Mouse (Mus musculus) gonadal fat pad, adult 2 months (tissue): ENCODE data around the gene Hsf2bp. TPM values are rescaled to one million over a fixed set of nuclear protein-coding genes. Genes with fewer than 3 reads are reported as not detected.

Experiments used
- DNase-seq: peaks from one replicate; pipeline ENCODE4 v3.0.0-alpha.2; 2012; ENCODE audit warnings: low read depth
- polyA plus RNA-seq: library from polyadenylated mRNA; depleted of rRNA; stranded (reverse); fragments of >200 nt; gene quantifications from 2 replicates; pipeline ENCODE4 v1.2.3, GENCODE M21; 2012

The Hsf2bp gene
- polyA plus RNA-seq, 1 experiment, result 0.69 TPM

DNA sequence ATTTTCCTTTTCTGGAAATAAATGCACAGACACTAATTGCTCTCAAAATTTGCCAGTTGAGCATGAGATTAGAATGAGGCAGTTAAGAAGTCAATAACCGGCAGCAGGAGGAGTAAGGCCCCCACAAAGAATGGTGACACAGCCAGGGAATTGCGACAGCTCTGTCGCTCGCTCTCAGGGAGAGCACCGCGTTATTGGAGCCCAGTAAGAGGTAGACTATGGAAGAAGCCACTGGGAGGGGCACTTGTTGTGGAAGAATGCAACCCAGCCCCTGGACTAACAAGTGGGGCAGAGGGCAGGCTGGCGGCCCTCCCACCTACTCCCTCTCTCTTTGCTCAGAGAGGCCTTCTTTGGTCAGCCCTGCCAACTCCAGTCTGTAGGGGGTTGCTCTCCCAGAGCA lies 4.5 kb downstream of the Hsf2bp start:
- DNase-seq, result no peak

DNA sequence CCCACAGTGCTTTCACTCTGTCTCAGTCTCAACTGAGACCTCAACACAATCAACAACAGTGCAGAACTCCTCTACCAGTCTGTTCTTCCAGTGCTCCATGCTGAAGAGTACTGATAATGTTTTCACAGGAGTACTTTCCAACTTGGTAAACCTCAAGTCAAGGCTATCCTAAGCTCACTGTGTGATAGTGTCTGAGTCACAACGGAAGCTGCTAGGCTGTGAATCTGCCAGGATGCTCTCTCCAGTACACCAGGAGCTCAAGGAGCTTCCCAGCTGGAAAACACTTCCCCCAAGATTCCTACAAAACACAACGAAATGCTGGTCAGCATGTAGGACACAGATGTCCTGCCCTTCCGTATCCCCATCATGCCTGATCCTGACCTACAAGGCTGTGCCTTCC lies 7.8 kb downstream of the Hsf2bp start:
- no peak for DNase-seq

DNA sequence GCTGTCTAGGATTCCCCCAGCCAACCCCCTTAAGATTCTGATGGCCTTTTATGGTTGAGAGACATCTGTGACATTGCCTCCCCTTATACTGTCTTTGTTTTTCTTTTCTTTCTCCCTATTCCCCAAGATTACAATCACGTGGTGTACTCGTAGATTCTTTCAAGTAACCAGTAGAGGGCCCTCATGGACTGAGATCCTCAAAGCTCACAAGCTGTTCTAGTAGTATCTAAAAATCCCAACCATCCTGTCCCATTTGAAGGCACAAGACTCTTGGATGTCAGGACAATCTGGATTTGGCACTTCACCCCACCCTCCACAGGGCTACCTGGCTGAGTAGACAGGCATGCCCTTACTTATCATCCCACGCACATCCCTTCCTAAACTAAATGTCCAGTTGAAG lies 8.5 kb downstream of the Hsf2bp start:
- DNase-seq, result no peak

DNA sequence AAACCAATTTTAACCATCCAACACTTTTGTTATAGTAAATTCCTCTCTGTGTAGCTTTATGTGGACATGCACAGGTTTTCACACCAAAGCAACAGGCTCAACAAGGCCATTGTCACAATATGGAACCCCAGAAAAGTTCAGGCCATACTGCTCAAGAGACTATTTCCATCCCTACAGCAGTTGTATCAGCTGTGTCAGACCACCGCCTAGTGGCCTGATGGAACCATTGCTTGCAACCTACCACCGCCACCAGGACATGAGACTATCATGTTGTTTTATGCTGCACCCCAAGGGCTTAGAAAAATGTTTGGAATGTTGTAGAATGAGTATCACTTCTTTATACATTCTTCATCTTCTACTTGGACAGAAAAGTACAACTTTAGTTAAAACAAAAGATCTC lies 10.8 kb downstream of the Hsf2bp start:
- no peak for DNase-seq

DNA sequence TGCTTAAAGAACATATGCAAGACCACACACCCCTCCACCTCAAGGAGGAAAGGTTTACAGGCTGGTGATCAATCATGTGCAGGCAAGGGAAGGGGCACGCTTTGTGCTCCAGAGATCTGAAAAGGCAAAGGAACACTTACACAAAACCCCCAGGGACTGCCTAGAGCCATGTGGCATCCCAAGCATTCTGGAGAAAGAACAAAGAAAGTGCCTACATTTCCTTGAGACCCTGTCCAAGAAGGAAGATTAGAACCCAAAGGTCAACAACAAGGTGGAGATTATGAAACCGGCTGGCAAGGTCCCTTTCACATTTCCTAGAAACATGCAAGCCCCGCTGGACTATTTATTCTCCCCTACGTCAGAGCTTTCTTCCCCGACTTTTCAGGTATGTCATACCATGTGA lies 11.5 kb downstream of the Hsf2bp start:
- DNase-seq, result no peak

DNA sequence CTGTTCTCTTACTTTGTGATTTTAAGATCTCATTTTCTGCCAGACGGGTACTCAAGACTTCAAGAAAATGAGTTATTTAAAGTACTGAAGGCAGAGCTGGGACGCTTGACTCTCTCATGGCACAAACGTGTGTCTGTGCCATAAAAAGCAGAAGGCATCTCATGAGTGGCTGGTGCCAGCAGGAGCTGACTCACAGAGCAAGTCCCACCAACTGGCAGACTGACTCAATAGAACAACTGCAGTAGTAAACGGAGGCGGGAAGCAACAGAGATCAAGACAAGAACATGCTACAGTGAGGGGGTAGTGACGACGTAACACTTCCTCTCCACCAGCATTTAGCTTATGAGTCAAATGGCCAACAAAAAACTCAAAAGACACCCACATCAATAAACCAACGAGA lies 13.1 kb downstream of the Hsf2bp start:
- no peak for DNase-seq

DNA sequence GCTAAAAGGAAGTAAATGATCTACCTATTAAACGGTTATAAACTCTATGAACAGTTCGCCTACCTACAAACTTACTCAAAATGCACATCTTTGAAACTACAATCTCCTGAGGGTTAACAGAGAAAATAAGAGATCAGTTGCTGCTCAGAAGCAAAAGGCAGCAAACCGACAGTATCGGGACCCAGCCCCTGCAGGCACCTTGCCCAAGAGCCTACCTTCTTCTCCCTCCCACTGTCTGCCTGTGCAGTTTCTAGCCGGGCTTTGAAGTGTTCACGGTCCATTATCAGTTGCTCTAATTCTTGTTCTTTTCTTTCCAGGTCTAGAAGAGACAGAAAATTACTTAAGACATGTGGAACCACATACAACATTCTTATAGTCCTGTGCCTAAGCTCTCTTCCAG lies 13.6 kb downstream of the Hsf2bp start:
- DNase-seq, result no peak

DNA sequence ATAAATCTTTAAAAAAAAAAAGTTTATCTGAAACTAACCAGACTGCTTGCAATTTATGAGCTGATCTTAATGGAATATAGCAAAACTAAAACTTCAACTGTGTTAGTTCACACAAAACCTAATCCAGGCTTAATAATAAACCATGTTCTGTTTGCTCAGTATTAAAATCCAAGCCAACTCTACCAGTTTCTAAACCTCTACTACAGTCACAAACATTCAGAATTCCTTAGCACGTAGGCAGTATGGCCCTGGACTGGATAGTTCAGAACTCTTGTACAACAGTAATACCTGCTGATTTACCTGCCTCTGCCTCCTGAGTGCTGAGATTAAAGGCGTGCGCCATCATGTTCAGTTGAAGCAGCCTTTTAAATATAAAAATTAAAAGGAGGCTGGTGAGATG lies 14.2 kb downstream of the Hsf2bp start:
- no peak for DNase-seq

DNA sequence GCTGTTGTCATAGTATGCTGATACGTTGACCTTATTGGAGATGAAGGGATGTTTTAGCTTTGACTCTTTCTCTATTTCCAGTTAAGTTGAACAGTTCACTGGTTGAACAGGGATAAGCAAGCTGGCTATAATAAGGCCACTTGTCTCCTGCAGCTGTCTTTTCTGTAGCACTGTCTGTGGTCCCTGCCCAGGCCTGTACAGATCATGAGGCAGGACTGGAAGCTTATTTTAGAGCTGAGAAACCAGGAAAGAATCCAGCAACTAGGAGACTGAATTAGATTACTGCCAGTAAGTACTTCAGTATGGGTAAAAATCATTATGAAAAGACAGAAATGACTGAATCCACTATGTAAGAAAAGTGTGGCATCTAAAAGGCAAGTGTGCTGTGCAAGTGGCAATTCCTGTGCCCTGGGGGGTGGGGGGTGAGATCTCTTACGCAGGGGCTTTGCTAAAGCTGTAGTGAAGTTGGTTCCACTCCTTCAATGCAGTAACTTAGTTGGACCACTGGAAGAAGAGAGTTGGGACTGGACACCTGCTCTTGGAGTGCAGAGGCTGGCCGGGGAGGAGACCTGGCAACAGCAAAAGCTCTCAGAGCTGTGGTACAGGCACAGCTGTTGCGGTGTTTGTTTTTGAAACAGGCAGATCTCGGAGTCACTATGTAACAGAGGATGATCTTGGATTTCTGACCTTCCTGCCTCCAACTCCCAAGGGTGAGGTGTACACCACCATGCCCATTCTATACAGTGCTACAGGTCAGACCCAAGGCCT lies 17.8 kb downstream of the Hsf2bp start:
- DNase-seq, result no peak

DNA sequence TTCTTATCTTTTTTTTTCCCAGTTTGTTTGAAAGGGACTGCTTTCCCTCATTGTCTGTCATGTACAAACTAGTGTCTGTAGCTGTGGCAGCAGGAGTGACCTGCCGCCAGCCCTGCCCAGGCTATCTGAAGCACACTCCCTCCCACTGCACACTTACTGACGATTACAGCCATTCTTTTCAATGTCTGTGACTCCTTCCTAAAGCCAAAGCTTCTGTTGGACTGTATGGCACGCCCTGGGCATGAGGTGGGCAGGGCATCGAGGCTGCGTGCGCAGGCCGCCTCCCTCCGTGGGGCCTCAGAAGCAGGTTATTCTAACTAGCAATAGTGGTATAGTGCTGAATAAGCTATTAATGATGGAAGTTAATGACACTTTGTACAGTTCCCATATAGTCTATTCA lies 19.7 kb downstream of the Hsf2bp start:
- no peak for DNase-seq

DNA sequence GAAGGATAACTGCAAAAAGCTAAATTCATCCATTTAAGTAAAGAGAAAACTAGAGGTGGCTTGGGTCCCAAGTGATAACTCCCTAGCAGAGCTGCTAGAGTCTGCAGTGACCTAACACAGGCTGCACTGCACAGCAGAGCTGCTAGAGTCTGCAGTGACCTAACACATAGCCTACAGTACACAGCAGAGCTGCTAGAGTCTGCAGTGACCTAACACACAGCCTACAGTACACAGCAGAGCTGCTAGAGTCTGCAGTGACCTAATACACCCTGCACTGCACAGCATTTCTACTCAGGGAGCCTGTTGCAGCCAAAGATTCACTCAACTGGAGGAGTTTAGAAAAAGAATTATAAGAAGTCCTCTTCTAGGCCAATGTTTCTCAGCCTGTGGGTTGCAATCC lies 22.5 kb downstream of the Hsf2bp start:
- no peak for DNase-seq

DNA sequence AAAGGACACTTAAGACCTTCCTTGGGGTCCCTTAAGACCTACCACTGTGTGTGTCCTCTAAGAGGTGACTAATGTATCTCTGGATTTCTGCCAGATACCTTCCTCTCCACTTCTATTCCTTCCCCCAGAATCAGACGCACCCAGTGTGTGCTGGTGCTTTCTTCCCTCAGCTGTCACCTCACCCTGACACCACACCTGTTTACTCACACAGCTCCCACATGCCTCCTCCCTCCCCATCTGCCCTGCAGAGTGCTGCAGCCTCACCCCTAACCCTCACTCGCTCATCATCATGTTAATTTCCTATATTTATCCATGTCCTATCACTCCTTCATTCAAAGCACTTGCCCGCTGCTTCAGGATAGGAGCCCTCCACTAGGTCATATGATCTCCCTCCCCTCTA lies 23.9 kb downstream of the Hsf2bp start:
- DNase-seq, result no peak

DNA sequence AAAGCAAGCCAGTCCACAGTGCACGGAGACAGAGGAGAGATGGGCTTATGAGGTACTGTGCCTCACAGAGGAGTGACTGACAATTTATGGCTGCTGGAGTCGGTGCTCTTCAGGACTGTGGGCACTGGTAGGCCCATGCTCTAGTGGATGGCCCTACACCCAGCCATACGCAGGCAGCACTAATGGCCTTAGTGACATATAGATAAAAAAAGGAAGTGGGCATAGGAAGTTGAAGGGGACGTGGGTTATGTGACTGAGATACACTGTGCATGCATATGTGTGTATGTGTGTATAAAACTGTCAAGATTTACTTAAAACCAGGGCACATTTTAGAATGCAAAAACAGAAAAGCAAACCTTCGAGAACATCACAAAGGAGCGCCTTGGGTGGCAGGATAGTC lies 24.5 kb downstream of the Hsf2bp start:
- no peak for DNase-seq

DNA sequence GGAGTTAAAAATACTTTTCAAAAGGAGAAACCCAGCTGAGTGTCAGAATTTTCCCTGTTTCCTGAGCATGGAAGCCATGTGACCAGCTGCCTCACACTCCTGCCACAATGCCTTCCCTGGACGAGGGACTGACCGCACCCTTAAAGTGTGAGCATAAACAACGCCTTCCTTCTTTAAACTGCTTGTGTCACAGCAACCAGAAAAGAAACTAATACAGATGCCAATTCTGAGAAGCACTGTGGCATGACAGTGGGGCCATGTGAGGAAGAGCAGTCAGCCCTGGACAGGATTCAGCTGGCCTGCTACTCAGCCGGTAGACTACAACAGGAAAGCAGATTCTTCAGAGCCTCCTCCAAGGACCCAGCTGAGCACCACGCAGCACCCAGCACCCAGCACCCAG lies 29.3 kb downstream of the Hsf2bp start:
- DNase-seq, result no peak

DNA sequence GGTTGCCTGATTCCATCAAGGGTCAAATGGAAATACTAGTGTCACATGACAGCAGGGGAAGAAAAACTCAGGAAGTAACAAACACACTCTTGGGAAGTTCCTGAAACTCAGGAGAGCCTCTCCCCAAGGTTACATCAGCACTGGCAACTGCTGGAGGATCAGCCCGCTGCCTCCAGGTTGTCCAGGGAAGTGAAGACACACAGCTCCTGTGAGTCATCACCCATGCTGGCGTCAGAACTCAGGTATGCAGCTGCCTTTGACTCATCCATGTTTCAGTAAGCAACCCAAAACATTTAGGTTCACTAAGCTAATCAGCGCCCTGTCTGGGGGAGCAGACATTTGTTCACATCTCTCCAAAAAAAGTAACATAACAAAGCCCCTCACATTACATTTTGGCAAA lies 32.9 kb downstream of the Hsf2bp start:
- DNase-seq, result no peak

DNA sequence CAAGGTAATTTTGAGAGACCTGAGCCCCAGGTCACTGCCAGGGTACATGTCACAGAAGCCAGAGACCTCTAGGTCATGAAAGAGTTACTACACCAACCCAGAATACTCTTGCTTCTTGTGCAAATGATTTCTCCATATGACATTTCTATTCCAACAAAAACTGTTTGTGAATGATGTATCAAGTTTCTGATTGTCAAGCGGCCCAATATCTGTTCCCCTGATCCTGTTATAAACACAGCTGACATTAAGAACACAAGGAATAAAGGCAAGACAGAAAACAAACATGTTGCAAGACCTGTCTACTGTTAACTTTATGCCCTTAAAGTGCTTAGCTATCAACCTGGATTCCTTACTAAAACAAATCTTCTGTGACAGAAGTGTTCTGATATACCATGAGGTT lies 37.8 kb downstream of the Hsf2bp start:
- DNase-seq, result no peak

DNA sequence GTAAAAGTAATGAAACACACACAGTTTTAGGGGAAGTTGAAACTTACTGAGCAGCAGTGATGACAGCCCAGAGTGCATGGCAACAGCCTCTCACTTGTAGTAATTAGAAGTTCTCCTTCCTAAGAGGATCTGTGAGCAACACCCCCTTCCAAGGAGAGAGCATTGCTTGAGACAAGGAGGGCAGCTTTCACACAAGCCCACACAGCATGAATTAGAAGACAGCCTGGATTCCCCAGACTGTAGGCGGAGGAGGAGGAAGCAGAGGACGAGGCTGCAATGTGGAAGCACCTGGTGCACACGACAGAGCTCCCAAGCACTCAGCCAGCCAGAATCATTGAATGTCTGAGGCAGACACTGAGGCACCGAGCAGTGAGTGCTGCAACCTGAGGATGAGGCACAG lies 39.8 kb downstream of the Hsf2bp start:
- DNase-seq, result no peak

DNA sequence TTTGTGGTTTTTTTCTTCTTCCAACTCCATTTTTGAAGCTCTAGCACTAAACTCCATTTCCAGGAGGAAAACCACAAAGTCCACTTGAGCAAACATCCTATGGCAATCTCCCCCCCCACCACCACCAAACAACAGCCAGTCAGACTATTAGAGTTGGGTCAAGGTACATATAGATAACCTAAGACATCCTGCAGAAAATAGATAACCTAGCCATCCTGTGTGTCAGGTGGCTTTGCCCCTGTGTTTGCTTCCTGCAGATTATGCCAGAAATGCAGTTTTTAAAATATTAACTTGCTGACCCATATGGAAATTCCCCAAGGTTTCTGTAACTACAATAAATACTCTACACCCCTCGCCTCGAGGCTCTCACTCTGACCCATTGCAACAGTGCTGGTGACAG lies 40.4 kb downstream of the Hsf2bp start:
- DNase-seq, result no peak

DNA sequence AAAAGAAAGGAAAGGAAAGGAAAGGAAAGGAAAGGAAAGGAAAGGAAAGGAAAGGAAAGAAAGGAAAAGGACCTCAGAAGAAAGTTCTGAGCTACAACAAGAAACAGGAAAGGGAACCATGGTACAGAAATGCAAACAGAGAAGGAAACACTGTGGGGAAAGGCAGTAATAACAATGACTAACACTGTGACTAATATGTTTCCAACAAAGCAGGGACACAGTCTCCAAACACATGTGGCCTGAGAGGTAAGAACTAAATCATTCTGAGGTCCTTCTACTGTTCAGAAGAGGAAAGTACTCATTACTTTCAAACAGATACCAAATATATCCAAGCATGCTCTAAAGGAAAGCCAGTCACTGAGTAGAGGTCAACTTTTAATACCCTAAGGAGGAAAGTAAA lies 42.0 kb downstream of the Hsf2bp start:
- DNase-seq, result no peak

DNA sequence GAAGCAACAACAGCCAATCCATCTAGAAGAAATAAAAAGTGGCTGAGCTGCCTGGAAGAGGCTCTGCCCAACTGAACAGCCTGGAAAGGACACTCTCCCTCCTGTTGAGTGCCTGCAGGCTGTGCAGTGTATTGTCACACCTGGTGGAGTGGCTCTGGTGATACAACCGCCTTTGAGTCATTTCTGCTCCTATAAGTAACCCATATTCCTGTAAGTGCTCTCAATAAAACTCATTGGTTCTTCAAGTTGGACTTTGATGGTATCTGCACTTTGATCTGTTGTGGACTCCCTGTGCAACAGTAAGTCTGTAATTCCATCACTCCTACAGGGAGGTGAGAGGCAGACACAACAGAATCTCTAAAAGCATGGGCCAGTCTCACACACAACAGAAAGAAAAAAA lies 42.8 kb downstream of the Hsf2bp start:
- no peak for DNase-seq

DNA sequence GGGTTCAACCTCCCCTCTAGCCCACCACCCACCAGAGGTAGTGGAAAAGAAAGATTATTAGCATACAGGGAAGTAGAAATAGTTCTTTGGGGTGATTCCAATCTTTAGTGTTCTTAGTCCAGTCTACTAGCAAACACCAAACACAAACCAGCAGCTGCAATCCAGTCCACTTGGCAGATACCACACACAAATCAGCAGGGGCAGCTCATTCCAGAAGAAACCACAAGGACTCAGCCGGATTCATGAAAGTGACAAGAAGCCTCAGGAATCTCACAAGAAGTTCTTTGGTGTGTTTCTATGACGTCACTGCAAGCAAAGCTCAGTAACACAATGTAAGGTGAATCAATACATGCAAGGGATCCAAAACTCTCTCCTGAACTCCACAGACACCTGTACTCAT lies 44.1 kb downstream of the Hsf2bp start:
- DNase-seq, result no peak

DNA sequence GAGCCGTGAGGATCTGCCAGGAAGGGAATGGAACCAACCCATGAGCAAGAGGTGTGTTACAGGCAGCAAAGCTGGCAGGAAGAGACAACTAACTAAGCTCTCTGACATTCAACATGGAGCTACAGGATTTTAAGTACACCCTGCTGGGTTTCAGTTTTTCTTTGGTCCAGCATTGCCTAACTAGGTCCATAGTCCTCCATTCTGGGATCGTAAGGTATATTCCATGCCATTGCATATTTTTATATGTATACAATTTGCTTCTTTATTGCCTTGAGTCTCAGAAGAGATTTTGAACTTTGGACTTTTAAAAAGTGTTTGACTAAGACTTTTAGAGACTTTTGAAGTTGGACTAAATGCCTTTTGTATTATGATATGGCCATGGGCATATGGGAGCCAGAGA lies 47.1 kb downstream of the Hsf2bp start:
- DNase-seq, result no peak

DNA sequence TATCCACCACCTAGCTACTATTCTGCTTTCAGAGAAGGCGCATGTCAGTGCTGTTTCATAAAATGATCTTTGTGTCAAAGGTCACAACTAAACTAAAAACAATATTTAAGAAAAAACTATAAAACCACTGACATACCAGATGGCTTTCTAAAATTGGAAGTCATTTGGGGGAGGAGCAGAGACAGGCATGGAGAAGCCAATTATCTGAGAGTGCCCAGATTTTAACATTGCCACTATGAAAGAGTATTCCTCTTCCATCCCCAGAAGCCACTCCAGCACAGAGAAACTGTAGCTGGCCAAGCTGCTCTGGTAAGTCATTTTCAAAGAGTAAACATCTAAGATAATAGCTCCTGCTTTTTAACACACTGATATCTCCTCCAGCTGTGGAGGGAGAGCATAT lies 49.2 kb downstream of the Hsf2bp start:
- DNase-seq, result no peak

DNA sequence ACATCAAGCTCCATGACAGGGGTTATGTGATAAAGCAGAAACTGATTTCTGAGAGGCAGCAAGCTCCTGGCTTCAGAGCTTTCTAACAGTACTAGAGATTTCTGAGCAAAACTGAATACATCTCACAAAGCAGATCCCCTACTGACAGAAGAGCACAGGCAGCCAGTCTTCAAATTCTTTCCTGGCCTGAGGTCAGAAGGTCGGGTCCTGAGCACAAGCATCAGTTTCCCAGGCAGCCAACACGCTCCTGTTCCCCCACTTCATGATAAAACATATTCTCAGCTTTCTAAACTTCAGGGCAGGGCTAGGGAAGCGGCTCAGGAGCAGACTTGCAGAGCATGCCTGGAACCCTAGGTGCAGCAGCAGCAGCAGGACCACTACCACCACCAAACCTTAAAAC lies 52.7 kb downstream of the Hsf2bp start:
- DNase-seq, result no peak
